Mouse (Mus musculus): Measurements from ENCODE around the gene Rbfox2.
"Not testable (repeated sequence)": the region's sequence is repeated elsewhere in the genome, so short reads cannot be mapped to it uniquely, and the experiment has no call there.

Rbfox2 gene

DNA sequence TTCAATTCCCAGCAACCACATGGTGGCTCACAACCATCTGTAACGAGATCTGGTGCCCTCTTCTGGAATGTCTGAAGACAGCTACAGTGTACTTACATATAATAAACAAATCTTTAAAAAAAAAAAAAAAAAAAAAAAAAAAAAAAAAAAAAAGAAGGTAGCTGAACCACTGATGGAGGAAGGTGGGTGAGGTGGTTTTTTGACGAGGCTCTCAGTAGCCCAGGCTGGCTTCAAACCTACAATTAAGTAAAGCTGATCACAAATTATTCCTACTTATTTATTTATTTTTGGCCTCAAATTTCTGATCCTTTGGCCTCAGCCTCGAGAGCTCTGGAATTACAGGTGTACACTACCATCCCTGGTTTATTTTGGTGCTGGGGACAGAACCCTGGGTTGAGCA is 28.4 kb upstream of the Rbfox2 start:
- in situ Hi-C loops (cut with MboI; ENCODE audit: unreplicated experiment in 2 of 2) = not testable (repeated sequence)

DNA sequence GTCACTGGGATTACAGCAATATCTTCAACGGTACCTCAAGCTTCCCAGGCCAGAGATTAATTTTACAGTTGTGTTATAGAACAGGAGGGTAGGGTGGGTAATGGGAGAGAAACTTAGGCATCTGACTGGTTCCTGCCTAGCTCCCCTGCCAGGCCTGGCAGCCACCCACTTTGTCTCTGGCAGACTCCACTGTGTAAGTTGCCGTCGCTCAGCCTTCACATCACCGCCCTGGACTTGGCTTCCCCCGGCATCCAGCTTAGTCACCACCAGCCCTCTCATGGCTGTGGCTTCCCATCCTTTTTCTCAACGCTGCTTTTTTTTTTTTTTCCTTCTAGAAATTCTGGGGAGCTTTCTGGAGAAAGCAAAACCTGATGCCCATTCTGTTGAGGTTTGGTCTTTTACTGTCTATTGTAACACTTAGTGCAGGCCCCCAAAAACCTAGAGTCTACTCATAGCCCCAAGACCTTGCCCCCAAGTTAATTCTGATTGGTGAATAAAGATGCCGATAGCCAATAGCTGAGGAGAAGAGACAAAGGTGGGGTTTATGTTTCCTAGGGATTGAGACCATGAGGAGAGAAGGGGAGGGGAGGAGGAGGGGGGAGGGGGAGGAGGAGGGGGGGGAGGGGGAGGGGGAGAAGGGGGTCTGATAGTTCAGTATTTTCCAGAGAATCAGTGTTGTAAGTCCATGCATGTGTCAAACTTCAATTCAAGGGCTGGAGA is 25.6 kb upstream of the Rbfox2 start:
- in situ Hi-C loops (cut with MboI; ENCODE audit: unreplicated experiment in 2 of 2) = no loop called here

DNA sequence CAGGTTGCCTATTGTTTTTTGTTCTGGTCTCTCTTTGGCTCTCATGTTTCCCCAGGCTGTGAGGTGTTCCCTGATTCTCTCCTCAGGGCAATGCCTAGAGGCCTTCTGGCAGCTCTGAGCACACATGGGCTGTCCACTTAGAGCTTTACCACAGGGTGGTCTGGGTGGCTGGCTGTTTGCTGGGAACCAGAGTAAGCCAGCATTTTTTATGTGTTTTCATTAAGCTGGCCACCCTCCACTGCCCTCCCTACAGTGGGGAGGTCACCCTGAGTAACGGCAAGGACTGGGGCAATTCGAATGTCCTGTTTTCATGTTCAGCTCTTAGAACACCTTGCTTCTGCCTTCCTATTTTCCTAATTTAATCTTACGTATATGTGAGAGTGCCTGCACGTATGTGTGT is 24.6 kb upstream of the Rbfox2 start:
- in situ Hi-C loops (cut with MboI; ENCODE audit: unreplicated experiment in 2 of 2) = no loop called here

DNA sequence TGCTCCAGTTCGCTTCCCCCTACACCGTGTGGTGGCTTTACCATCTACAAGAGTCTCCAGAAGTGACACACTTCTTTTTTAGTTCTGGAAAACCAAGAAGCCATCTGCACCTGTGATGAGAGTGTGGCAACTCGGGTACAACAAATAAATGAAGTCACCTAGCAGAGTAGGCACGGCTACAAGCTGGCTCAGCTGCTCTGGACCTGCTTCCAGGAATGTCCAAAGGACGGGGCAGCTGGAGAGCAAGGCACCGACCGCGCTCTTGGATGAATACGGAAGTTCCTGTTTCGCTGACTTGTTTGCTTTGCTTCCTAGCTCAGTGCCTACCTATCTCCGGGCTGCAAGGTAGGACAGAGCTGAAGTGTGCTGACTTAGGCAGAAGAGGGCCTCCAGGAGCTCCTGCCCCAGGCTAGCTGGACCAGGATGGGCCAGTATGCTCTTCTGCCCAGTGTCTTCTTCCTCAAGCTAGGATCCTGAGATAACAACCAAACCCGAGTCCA is 22.9 kb upstream of the Rbfox2 start:
- in situ Hi-C loops (cut with MboI; ENCODE audit: unreplicated experiment in 2 of 2) = no loop called here

DNA sequence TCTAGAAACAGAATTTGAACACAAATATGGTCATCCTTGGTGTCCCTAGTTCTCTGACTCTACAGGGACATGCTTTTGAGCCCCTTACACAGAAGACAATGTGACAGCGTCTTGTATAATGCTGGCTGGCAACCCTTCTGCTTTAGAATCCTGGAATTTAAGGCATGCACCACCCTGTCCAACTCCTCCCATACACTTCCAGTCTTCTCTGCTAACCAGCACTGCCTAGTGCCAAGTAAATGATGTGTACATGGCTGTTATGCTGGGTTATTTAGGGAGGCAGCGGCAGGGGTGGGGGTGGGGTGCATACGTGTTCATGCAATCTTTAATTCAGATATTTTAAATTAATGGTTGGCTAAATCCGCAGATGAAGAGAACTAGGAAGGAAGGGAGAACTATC is 19.6 kb upstream of the Rbfox2 start:
- in situ Hi-C loops (cut with MboI; ENCODE audit: unreplicated experiment in 2 of 2) = no loop called here

DNA sequence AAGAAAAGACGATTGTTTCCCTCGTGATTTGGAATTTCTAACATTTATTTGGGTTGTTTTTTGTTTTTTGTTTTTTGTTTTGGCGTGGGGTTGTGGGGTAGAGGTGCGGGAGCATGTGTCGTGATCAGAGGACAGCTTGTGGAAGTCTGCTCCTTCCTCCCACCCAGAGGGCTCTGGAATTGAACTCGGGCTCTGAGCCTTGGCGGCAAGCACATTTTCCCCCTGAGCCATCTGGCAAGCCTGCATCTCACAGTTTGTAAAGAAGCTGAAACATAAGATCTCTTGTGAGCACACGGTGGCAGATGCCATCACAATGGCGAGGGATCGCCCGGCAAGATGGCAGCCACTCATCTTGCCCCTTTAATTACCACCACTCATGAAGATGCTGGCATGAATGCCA is 17.6 kb upstream of the Rbfox2 start:
- in situ Hi-C loops (cut with MboI; ENCODE audit: unreplicated experiment in 2 of 2) = no loop called here

DNA sequence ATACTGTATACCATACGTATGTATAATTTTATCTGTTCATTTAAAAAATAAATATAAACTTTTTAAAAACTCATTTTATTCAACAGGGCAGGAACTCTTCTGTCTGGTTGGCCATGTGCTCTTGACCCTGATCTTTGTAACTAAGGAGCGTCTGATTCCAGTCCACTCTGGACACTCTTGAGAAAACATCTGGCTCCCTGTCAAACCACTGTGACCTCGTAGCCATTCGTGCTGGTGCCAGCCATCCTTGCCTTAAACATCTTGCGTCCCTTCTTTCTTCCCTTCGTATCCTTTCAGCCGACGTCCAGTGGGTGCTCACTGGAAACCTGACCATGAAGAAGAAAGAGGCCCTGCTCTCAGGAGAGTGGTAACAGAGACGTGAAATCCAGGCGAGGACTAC is 16.4 kb upstream of the Rbfox2 start:
- in situ Hi-C loops (cut with MboI; ENCODE audit: unreplicated experiment in 2 of 2) = no loop called here

DNA sequence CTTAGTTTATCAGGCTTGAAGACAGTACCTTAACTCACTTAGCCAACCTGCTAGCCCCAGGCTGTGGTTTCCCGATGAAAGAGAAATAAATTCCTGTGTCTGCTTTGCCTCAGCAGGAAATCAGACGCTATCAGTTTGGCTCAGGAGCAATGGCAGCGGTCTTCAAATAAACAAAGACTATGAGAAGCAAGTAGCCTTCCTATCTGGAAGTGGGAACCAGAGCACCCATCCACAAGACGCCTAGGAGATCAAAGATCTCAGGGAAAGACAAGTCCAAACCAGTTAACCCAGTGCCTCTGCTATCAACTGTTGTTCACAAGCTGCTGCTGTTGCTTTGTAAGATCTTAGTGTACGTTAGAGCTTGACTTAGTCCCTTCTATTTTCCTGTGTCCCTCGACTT is 6.9 kb upstream of the Rbfox2 start:
- in situ Hi-C loops (cut with MboI; ENCODE audit: unreplicated experiment in 2 of 2) = no loop called here

DNA sequence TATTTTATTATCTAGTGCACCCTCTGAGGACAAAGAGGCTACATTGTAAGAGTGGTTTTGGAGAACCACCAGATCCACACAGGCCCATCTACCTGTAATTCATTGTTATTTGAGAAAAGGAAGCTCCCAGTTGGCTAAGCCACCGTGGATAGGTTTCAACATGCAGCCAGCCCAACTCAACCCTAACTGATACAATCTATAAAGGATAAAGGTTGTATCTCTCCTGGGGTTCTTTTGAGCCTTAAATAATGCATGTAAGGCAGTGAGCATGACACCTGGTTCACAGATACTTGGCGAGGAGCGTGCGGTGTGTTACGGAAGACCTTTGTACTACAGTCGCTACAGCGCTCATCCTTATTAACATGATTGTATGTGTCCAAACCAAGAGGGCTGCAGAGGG is 6.0 kb upstream of the Rbfox2 start:
- in situ Hi-C loops (cut with MboI; ENCODE audit: unreplicated experiment in 2 of 2) = no loop called here

DNA sequence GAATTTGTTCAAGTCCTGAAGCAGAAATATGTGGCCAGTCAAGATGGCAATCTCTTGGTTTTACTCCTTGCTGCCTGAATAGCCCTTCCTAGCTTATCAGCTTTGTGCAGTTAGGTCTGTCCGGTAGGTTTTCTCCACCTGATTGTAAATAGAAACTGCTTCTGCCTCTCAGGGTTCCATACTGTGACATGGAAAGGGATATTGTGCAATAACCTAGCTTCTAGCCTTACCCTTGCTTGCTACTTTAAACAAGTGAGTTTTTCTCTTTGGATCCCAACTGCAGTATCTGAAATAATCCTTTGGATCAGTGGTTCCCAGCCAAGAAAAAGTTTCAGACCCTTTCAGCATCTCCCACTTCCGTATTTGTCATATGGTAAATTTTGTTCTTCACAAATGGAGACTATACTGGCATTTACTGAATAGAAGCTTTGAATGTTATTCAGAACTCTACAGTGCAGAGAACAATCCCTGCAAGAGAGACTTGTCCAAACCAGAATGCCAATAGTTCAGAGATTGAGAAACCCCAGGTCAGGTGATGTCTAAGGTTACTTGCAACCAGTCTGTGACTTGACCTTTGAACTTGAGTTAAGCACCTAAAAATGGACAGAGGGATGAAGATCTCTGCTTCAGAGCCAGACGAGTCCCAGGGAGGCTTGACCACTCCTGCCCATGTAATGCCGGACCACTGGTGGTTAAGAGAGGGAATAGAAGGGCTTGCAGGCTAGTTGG is 1.1 kb upstream of the Rbfox2 start:
- in situ Hi-C loops (cut with MboI; ENCODE audit: unreplicated experiment in 2 of 2) = no loop called here

DNA sequence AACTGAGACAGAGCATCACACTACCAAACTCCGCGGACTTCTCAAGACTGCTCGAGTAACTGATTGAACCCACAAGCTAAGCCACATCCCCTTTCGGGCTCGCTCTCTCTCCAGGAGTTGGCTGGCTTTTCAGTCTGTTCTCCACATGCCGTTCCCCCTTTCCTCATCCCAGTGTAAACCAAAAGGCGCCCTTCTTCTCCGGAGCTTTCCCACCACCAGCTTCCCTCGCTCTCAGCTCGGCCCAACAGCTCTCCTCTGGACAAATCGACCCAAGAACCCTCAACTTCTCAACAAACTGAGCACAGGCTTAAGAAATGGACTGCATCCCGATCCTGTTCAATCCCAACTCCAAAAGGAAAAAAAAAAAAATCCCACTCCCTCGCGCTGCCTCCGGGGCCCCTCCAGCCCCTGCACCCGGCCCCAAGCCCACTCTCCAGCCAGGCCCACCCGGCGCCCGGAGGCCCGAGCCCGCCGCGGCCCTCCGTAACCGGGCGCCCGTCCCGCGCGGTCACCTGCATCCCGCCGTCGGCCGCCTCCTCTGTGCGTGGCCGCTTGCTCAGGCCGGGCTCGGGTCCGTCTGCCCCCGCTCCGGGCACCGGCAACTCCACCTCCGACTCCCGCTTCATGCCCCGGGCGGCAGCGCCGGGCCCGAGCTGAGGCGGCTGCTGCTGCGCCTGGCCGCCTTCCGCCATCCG is 805 bp downstream of the Rbfox2 start:
- in situ Hi-C loops (cut with MboI; ENCODE audit: unreplicated experiment in 2 of 2) = no loop called here

DNA sequence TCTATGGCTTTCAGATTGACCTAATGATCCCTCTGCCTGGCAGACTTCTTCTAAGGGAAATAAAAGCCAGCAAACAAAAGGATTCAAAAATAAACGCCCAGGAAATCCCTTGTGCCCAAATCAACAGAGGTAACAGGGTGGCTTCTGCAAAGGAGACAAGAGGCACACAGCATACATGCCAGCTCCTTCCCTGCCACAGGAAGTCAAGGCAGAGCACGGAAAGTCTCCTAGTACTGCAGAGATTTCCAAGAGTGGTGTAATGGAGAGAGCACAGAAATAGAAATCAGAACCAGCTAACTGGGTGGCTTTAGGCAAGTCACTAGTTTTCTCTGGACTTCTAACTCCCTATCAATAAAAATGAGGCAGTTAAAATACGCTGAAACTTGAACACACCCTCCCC is 1.8 kb downstream of the Rbfox2 start:
- in situ Hi-C loops (cut with MboI; ENCODE audit: unreplicated experiment in 2 of 2) = no loop called here

DNA sequence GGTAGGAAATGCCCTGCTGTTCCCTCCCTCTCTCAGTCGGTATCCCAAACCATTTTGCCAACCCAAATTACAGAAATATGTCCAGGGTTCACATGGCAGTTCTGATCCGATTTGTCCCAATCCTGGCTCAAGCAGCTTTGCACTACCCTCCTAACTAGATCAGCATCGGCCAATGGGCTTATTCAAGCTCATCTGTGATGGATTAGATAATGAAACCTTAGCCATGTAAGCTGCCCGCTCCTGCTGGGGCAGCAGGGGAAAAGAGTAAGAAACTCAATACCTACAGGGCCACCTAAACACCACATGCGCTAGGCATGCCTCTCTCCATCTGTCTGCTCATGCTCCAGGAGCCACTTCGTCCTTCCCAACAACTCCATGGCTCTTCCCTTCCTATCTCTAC is 5.7 kb downstream of the Rbfox2 start:
- in situ Hi-C loops (cut with MboI; ENCODE audit: unreplicated experiment in 2 of 2) = no loop called here

DNA sequence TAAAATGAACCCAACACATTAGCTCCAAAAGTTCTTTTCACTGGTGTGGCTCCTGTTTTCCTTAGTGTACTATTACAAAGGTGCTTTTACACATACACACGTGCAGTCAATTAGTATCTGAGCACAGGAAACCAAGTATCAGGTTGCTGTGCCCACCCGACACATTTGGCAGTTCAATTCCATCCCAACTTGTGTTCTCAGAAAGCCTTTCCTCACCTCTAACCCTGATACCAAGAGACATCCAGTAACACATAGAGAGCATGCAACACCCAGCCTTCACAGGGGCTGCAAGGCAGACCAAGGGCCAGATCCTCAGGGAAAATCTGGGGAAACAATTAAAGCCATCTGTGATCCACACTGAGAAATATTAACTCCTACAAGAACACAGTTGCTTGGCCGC is 8.2 kb downstream of the Rbfox2 start:
- in situ Hi-C loops (cut with MboI; ENCODE audit: unreplicated experiment in 2 of 2) = no loop called here

DNA sequence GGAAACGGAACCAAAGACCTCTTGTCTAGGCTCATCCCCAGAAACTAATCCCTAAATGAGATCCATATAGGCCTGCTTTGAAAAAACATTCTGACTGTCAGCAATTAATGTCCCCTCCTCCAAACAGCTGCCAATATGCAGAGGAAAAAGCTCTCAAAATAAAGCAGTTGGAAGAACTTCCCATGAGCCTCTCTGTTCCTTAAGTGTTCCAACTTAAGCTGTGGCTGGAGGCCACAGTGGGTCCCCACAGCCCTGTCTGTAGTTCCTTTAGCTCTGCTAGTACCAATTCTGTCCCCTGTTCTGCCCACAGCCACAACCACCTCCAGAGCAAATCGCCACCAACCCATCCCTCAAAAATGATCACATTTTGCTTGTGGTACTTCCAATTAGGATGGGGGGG is 10.2 kb downstream of the Rbfox2 start:
- in situ Hi-C loops (cut with MboI; ENCODE audit: unreplicated experiment in 2 of 2) = no loop called here

DNA sequence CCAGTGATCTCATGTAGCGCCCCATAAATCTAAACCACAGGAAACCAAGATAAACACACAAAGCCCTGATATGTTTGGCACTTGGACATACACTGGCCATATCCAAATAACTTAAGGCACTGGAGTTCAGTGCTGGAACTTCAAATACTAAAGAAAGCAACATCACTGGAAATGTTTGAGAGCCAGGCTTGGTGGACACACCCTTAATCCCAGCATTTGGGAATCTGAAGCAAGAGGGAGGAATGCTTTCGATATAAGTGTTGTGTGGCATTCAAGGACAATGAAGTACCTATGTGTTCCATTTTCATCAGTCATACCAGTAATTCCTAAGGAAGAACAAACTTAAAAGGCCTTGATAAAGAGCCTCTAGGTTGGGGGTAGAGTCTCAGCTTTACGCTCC is 13.3 kb downstream of the Rbfox2 start:
- in situ Hi-C loops (cut with MboI; ENCODE audit: unreplicated experiment in 2 of 2) = no loop called here

DNA sequence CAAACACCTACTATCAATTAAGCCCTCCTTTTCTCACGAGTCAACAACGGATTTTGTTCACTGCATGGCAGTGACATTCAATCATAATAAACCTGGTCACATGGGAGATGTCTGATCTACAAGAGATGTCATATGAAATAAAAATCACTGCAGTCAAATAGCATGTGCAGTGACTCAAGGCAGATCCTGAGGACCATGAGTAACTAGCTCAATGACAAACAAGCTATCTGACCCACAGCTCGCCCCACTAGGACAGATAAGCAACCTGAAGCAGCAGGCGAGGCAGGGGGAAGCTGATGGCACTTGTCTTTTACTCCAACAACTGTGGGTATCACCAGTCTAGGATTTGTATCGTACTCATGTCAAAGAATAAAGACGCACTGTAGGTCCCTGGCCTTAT is 14.4 kb downstream of the Rbfox2 start:
- in situ Hi-C loops (cut with MboI; ENCODE audit: unreplicated experiment in 2 of 2) = no loop called here

DNA sequence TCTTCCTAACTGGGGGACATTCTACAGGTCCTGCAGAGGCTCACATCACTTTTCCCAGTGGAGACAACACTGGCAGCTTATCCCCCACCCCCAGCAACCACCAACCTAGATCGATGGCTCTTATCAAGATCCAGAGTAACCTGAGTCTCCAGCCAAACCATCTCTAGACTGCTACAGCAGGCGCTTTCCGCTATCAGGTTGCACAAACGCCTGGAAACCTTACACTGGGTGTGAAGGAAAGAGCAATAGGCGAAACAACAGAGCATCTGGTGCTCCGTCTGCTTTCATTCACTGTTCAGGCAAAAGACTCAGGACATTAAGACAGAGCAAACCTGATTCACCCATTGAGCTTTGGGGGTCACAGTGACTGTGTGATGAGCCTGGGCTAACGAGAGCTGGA is 15.3 kb downstream of the Rbfox2 start:
- in situ Hi-C loops (cut with MboI; ENCODE audit: unreplicated experiment in 2 of 2) = no loop called here

DNA sequence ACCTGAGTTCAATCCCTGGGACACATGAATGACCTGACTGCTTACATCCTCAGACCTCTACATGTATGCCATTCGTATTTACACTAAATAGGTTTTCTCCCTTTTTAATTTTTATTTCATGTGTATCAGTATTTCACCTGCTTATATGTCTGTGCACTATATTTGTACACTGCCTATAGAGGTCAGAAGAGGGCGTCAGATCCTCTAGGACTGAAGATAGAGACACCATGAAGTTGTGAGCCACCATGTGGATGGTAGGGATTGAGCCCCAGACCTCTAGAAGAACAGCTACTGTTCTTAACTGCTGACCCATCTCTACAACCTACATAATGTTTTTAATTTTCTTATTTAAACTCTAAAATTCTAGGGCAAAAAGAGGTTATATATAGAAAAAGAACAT is 16.5 kb downstream of the Rbfox2 start:
- in situ Hi-C loops (cut with MboI; ENCODE audit: unreplicated experiment in 2 of 2) = no loop called here

DNA sequence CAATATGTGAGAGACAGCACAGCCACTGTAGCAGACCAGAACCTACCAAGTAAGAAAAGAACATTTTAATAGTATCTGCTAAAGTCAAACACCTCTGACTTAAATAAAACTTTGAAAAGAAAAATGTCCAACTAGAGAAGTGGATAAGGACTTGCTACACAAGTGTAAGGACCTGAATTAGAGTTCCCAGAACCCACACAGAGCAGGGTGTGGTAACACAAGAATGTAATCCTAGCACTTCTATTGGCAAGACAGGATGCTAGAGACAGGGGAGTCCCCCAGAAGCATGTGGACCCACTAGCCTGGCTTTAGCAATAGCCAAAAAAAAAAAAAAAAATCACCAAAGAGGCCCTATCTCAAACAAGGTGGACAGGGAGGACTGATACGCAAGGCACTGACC is 26.7 kb downstream of the Rbfox2 start:
- in situ Hi-C loops (cut with MboI; ENCODE audit: unreplicated experiment in 2 of 2) = no loop called here

DNA sequence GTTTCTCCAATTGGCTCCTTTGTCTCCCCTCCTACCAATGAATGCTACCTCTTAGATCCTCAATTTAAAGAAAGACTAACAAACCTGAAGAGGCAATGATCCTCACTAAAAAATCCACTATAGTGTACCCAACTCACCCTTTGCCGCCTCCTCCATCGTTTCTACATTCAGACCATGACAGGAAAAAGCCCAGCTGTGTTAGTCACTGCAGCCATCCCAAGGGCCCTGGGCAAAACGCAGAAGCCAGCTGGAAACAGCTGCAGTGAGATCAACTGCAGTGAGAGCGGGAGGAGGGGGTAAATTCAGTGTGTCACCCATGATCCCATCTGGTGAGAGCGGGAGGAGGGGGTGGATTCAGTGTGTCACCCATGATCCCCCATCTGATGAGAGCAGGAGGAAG is 28.0 kb downstream of the Rbfox2 start:
- in situ Hi-C loops (cut with MboI; ENCODE audit: unreplicated experiment in 2 of 2) = no loop called here

Data from v-Abl transformed pro-B cells (cell line).